Mouse (Mus musculus): Measurements from ENCODE around the gene Foxi3. TPM values are rescaled to one million over a fixed set of nuclear protein-coding genes. Genes with fewer than 3 reads are reported as not detected.

Foxi3 gene
- polyA plus RNA-seq (2012; ENCODE audit: low replicate concordance): not detected in 2 replicates

GRCm38 (mm10) chr6:70956285-70956912 is at the start of gene Foxi3:
Gene Foxi3 (plus strand): TSS chr6:70956531.

GRCm38 (mm10) chr6:70918827-70919226 is 37.5 kb upstream of the Foxi3 start, which contains the start of gene Tex37:
Gene Tex37 (minus strand): TSS chr6:70918927.

Other genes starting within 250 kb of the Foxi3 start
- 19.3 and 38.1 TPM in 2 replicates for gene Rpia, start 164.3 kb upstream of the Foxi3 start, polyA plus RNA-seq (2012; ENCODE audit: low replicate concordance)
- gene Eif2ak3, start 112.0 kb upstream of the Foxi3 start, polyA plus RNA-seq (2012; ENCODE audit: low replicate concordance): 2.1 and 7.9 TPM in 2 replicates
- gene Tex37, start 37.6 kb upstream of the Foxi3 start, polyA plus RNA-seq (2012; ENCODE audit: low replicate concordance): not detected in 2 replicates
- gene Thnsl2, start 187.9 kb downstream of the Foxi3 start, polyA plus RNA-seq (2012; ENCODE audit: low replicate concordance): not detected in 2 replicates
- not detected in 2 replicates for gene Fabp1, start 243.3 kb downstream of the Foxi3 start, polyA plus RNA-seq (2012; ENCODE audit: low replicate concordance)